Mouse (Mus musculus) stomach, embryonic 16.5 days (tissue): ENCODE measurements at regions not wholly inside any gene's neighbourhood (a gene's known extent, or its start where the extent isn't known, plus 50 kb on each side); places are given as distances from the start of the nearest gene placed in this dataset.

ENCODE experiments used
- ATAC-seq: fragments of 200-750 bp; cut with Nextera tagmentation; 2 replicates; pipeline ENCODE4 v1.8.0; 2017; ENCODE audit warnings: moderate number of reproducible peaks, moderate TSS enrichment; ENCODE audit not compliant: insufficient read depth, low FRiP score
- H3K27ac ChIP-seq: fragments of 300-500 bp; sonication (generic); 2 replicates; pipeline ENCODE4 v1.5.1; 2014; ENCODE audit warnings: low read length
- H3K27me3 ChIP-seq: fragments of 300-500 bp; sonication (generic); 2 replicates; pipeline ENCODE4 v1.6.1; 2014; ENCODE audit warnings: low read length, control low read depth, mixed read lengths; ENCODE audit not compliant: control insufficient read depth, insufficient read depth
- H3K36me3 ChIP-seq: fragments of 300-500 bp; sonication (generic); 2 replicates; pipeline ENCODE4 v1.6.1; 2014; ENCODE audit warnings: low read length; ENCODE audit not compliant: control insufficient read depth, insufficient read depth
- H3K4me1 ChIP-seq: fragments of 300-500 bp; sonication (generic); 2 replicates; pipeline ENCODE4 v1.6.1; 2014; ENCODE audit warnings: low read length, control low read depth, mixed read lengths; ENCODE audit not compliant: control insufficient read depth, insufficient read depth
- H3K4me2 ChIP-seq: fragments of 300-500 bp; sonication (generic); 2 replicates; pipeline ENCODE4 v1.6.1; 2014; ENCODE audit warnings: low read depth, low read length, mixed read lengths
- H3K4me3 ChIP-seq: fragments of 300-500 bp; sonication (generic); replicated peaks from 2 replicates; pipeline ENCODE4 v1.5.1; 2014; ENCODE audit warnings: mild to moderate bottlenecking, low read length
- H3K9ac ChIP-seq: fragments of 300-500 bp; sonication (generic); 2 replicates; pipeline ENCODE4 v1.6.1; 2014; ENCODE audit warnings: low read length
- H3K9me3 ChIP-seq: fragments of 300-500 bp; sonication (generic); replicated peaks from 2 replicates; pipeline ENCODE4 v1.6.1; 2016; ENCODE audit warnings: low read length, control low read depth; ENCODE audit not compliant: control insufficient read depth
- WGBS: fragments of 180-500 bp; shearing (Covaris S2); extraction: QIAGEN DNeasy Blood & Tissue Kit; methylation state at CpG from one replicate; pipeline ENCODE4 v1.1.7; 2014; 5-methylcytosine and 5-hydroxymethylcytosine counted together

GRCm38 (mm10) chr3:17794251-17795061 lies 153.8 kb upstream of the Cypt12 start:
- Histone ChIP-seq H3K9me3 (no peaks in the 10 kb centered on the region), H3K27me3 (peaks cover 60% of the 10 kb centered on the region), H3K4me2 (peak overlapping the region; percentile 27; the same call in 1 of the 2 replicates), H3K9ac (no peak overlapping the region), H3K4me3 (peak overlapping the region; percentile 12), H3K4me1 (no peaks in the 10 kb centered on the region), H3K36me3 (no peaks in the 10 kb centered on the region), H3K27ac (no peak overlapping the region)
- ATAC-seq: no peak
- under 1% methylated on average over 46 of the region's 46 CpGs for WGBS

GRCm38 (mm10) chr3:17795271-17796260 lies 152.6 kb upstream of the Cypt12 start:
- Histone ChIP-seq H3K36me3 (no peaks in the 10 kb centered on the region), H3K4me2 (no peak overlapping the region), H3K4me1 (no peaks in the 10 kb centered on the region), H3K9ac (no peak overlapping the region), H3K4me3 (no peak overlapping the region), H3K27ac (no peak overlapping the region), H3K9me3 (no peaks in the 10 kb centered on the region), H3K27me3 (peaks cover 53% of the 10 kb centered on the region)
- WGBS: 5% methylated on average over 24 of the region's 24 CpGs
- ATAC-seq: no peak

- ATAC-seq: no peak
- no peak overlapping the region for H3K27ac ChIP-seq
- no peak overlapping the region for H3K4me3 ChIP-seq
- H3K4me1 ChIP-seq: no peaks in the 10 kb centered on the region
- H3K4me2 ChIP-seq: no peak overlapping the region
- H3K9ac ChIP-seq: no peak overlapping the region
- H3K27me3 ChIP-seq: peaks cover 42% of the 10 kb centered on the region
- H3K36me3 ChIP-seq: no peaks in the 10 kb centered on the region
- no peaks in the 10 kb centered on the region for H3K9me3 ChIP-seq
- 20% methylated on average over 3 of the region's 3 CpGs for WGBS
These were observed 151.4 kb upstream of the Cypt12 start for GRCm38 (mm10) chr3:17796766-17797165.

- no peak overlapping the region for H3K4me2 ChIP-seq
- WGBS: 5% methylated on average over 12 of the region's 12 CpGs
- H3K36me3 ChIP-seq: no peaks in the 10 kb centered on the region
- no peaks in the 10 kb centered on the region for H3K9me3 ChIP-seq
- H3K9ac ChIP-seq: no peak overlapping the region
- no peaks in the 10 kb centered on the region for H3K4me1 ChIP-seq
- H3K4me3 ChIP-seq: no peak overlapping the region
- H3K27me3 ChIP-seq: peaks cover 34% of the 10 kb centered on the region
- no peak for ATAC-seq
- no peak overlapping the region for H3K27ac ChIP-seq
These were observed 149.8 kb upstream of the Cypt12 start for GRCm38 (mm10) chr3:17798399-17798798.

- H3K27me3 ChIP-seq: peaks cover 27% of the 10 kb centered on the region
- no peak overlapping the region for H3K27ac ChIP-seq
- ATAC-seq: no peak
- no peaks in the 10 kb centered on the region for H3K9me3 ChIP-seq
- 50% methylated on average over 6 of the region's 6 CpGs for WGBS
- no peaks in the 10 kb centered on the region for H3K36me3 ChIP-seq
- no peak overlapping the region for H3K4me3 ChIP-seq
- no peak overlapping the region for H3K4me2 ChIP-seq
- H3K4me1 ChIP-seq: no peaks in the 10 kb centered on the region
- no peak overlapping the region for H3K9ac ChIP-seq
These were observed 149.1 kb upstream of the Cypt12 start for GRCm38 (mm10) chr3:17799120-17799519.

- 65% methylated on average over 2 of the region's 2 CpGs for WGBS
- Histone ChIP-seq H3K9ac (no peak overlapping the region), H3K27me3 (peaks cover 11% of the 10 kb centered on the region), H3K4me1 (no peaks in the 10 kb centered on the region), H3K36me3 (no peaks in the 10 kb centered on the region), H3K4me3 (no peak overlapping the region), H3K9me3 (no peaks in the 10 kb centered on the region), H3K27ac (no peak overlapping the region), H3K4me2 (no peak overlapping the region)
- ATAC-seq: no peak
These were observed 147.4 kb upstream of the Cypt12 start for GRCm38 (mm10) chr3:17800810-17801209.

GRCm38 (mm10) chr3:17801479-17801878 lies 146.7 kb upstream of the Cypt12 start:
- Histone ChIP-seq H3K27ac (no peak overlapping the region), H3K9me3 (no peaks in the 10 kb centered on the region), H3K36me3 (no peaks in the 10 kb centered on the region), H3K27me3 (peaks cover 5% of the 10 kb centered on the region; the same call in 1 of the 2 replicates), H3K9ac (no peak overlapping the region), H3K4me1 (no peaks in the 10 kb centered on the region), H3K4me2 (no peak overlapping the region), H3K4me3 (no peak overlapping the region)
- ATAC-seq: no peak
- 75% methylated on average over 5 of the region's 5 CpGs for WGBS

- H3K27ac ChIP-seq: no peak overlapping the region
- H3K4me2 ChIP-seq: no peak overlapping the region
- H3K36me3 ChIP-seq: no peaks in the 10 kb centered on the region
- no peaks in the 10 kb centered on the region for H3K27me3 ChIP-seq
- H3K4me3 ChIP-seq: no peak overlapping the region
- no peak overlapping the region for H3K9ac ChIP-seq
- WGBS: 53% methylated on average over 1 of the region's 1 CpGs
- H3K4me1 ChIP-seq: no peaks in the 10 kb centered on the region
- no peaks in the 10 kb centered on the region for H3K9me3 ChIP-seq
- no peak for ATAC-seq
These were observed 143.0 kb upstream of the Cypt12 start for GRCm38 (mm10) chr3:17805185-17805584.

- no peak overlapping the region for H3K4me3 ChIP-seq
- H3K27me3 ChIP-seq: no peaks in the 10 kb centered on the region
- no peak overlapping the region for H3K27ac ChIP-seq
- H3K4me2 ChIP-seq: no peak overlapping the region
- no peaks in the 10 kb centered on the region for H3K9me3 ChIP-seq
- ATAC-seq: no peak
- no peak overlapping the region for H3K9ac ChIP-seq
- H3K4me1 ChIP-seq: no peaks in the 10 kb centered on the region
- 55% methylated on average over 6 of the region's 6 CpGs for WGBS
- no peaks in the 10 kb centered on the region for H3K36me3 ChIP-seq
These were observed 136.9 kb upstream of the Cypt12 start for GRCm38 (mm10) chr3:17811290-17811689.
